Mouse (Mus musculus) hindbrain, embryonic 12.5 days (tissue): ENCODE measurements at regions not wholly inside any gene's neighbourhood (a gene's known extent, or its start where the extent isn't known, plus 50 kb on each side); places are given as distances from the start of the nearest gene placed in this dataset.

Source experiments
- ATAC-seq: fragments of 200-750 bp; cut with Nextera tagmentation; 2 replicates; pipeline ENCODE4 v1.8.0; 2017; ENCODE audit warnings: moderate TSS enrichment; ENCODE audit not compliant: low FRiP score
- H3K27ac ChIP-seq: fragments of 300-500 bp; sonication (generic); 2 replicates; pipeline ENCODE4 v1.5.1; 2016; ENCODE audit warnings: mild to moderate bottlenecking
- H3K27me3 ChIP-seq: fragments of 300-500 bp; sonication (generic); 2 replicates; pipeline ENCODE4 v1.6.1; 2016; ENCODE audit warnings: mild to moderate bottlenecking
- H3K36me3 ChIP-seq: fragments of 300-500 bp; sonication (generic); 2 replicates; pipeline ENCODE4 v1.6.1; 2016; ENCODE audit warnings: mild to moderate bottlenecking
- H3K4me1 ChIP-seq: fragments of 300-500 bp; sonication (generic); 2 replicates; pipeline ENCODE4 v1.6.1; 2016
- H3K4me2 ChIP-seq: fragments of 300-500 bp; sonication (generic); replicated peaks from 2 replicates; pipeline ENCODE4 v1.6.1; 2016; ENCODE audit warnings: mild to moderate bottlenecking
- H3K4me3 ChIP-seq: fragments of 300-500 bp; sonication (generic); 2 replicates; pipeline ENCODE4 v1.5.1; 2016; ENCODE audit warnings: mild to moderate bottlenecking
- H3K9ac ChIP-seq: fragments of 300-500 bp; sonication (generic); 2 replicates; pipeline ENCODE4 v1.6.1; 2016; ENCODE audit warnings: mild to moderate bottlenecking, moderate library complexity
- H3K9me3 ChIP-seq: fragments of 300-500 bp; sonication (generic); replicated peaks from 2 replicates; pipeline ENCODE4 v1.6.1; 2016; ENCODE audit warnings: mild to moderate bottlenecking
- WGBS: fragments of 180-500 bp; shearing (Covaris S2); methylation state at CpG from one replicate; pipeline ENCODE4 v1.1.7; 2016; 5-methylcytosine and 5-hydroxymethylcytosine counted together

- Histone ChIP-seq H3K27me3 (peaks cover 32% of the 10 kb centered on the region), H3K4me3 (no peak overlapping the region), H3K9me3 (no peaks in the 10 kb centered on the region), H3K36me3 (no peaks in the 10 kb centered on the region), H3K27ac (no peak overlapping the region), H3K4me1 (peaks cover 45% of the 10 kb centered on the region), H3K4me2 (no peak overlapping the region), H3K9ac (no peak overlapping the region)
- WGBS = 88% methylated on average over 8 of the region's 8 CpGs
- ATAC-seq = no peak
These were observed 161.8 kb upstream of the A530016L24Rik start for GRCm38 (mm10) chr12:112327411-112327810.

- Histone ChIP-seq H3K36me3 (no peaks in the 10 kb centered on the region), H3K27ac (peak overlapping the region; percentile 91), H3K27me3 (peaks cover 32% of the 10 kb centered on the region), H3K4me2 (peak overlapping the region; percentile 34; the same call in 1 of the 2 replicates), H3K9ac (0 out of 2 replicates have a peak overlapping the region, but pooled peaks have one; percentile 32), H3K4me1 (peaks cover 60% of the 10 kb centered on the region), H3K9me3 (no peaks in the 10 kb centered on the region), H3K4me3 (no peak overlapping the region)
- WGBS = 32% methylated on average over 8 of the region's 8 CpGs
- no peak for ATAC-seq
These were observed 160.3 kb upstream of the A530016L24Rik start for GRCm38 (mm10) chr12:112328809-112329575.

- Histone ChIP-seq H3K4me1 (peaks cover 67% of the 10 kb centered on the region), H3K9ac (peak overlapping the region; percentile 32; the same call in 1 of the 2 replicates), H3K4me2 (peak overlapping the region; percentile 34), H3K9me3 (no peaks in the 10 kb centered on the region), H3K27me3 (peaks cover 29% of the 10 kb centered on the region), H3K4me3 (no peak overlapping the region), H3K36me3 (no peaks in the 10 kb centered on the region), H3K27ac (peak overlapping the region; percentile 91)
- ATAC-seq = peak; percentile 60
- WGBS = 11% methylated on average over 18 of the region's 18 CpGs
These were observed 159.4 kb upstream of the A530016L24Rik start for GRCm38 (mm10) chr12:112329701-112330301.

GRCm38 (mm10) chr12:112330557-112330956 lies 158.7 kb upstream of the A530016L24Rik start:
- Histone ChIP-seq H3K27me3 (peaks cover 24% of the 10 kb centered on the region; the same call in 1 of the 2 replicates), H3K4me3 (no peak overlapping the region), H3K9ac (no peak overlapping the region), H3K9me3 (no peaks in the 10 kb centered on the region), H3K4me2 (peak overlapping the region; percentile 34; the same call in 1 of the 2 replicates), H3K4me1 (peaks cover 74% of the 10 kb centered on the region), H3K27ac (peak overlapping the region; percentile 91), H3K36me3 (no peaks in the 10 kb centered on the region)
- 47% methylated on average over 5 of the region's 5 CpGs for WGBS
- no peak for ATAC-seq

- no peak overlapping the region for H3K4me3 ChIP-seq
- no peak overlapping the region for H3K9ac ChIP-seq
- H3K27ac ChIP-seq = peak overlapping the region; percentile 91
- ATAC-seq = no peak
- H3K4me2 ChIP-seq = no peak overlapping the region
- H3K27me3 ChIP-seq = peaks cover 26% of the 10 kb centered on the region; the same call in 1 of the 2 replicates
- no peaks in the 10 kb centered on the region for H3K36me3 ChIP-seq
- WGBS = 60% methylated on average over 16 of the region's 16 CpGs
- peaks cover 79% of the 10 kb centered on the region for H3K4me1 ChIP-seq
- no peaks in the 10 kb centered on the region for H3K9me3 ChIP-seq
These were observed 158.2 kb upstream of the A530016L24Rik start for GRCm38 (mm10) chr12:112331061-112331460.

GRCm38 (mm10) chr12:112333125-112334079 lies 155.8 kb upstream of the A530016L24Rik start:
- Histone ChIP-seq H3K36me3 (no peaks in the 10 kb centered on the region), H3K4me2 (0 out of 2 replicates have a peak overlapping the region, but pooled peaks have one; percentile 19), H3K27ac (peak overlapping the region; percentile 94), H3K27me3 (peaks cover 18% of the 10 kb centered on the region; the same call in 1 of the 2 replicates), H3K4me3 (no peak overlapping the region), H3K9me3 (no peaks in the 10 kb centered on the region), H3K4me1 (peaks cover 99% of the 10 kb centered on the region), H3K9ac (no peak overlapping the region)
- WGBS = 21% methylated on average over 19 of the region's 19 CpGs
- ATAC-seq = peak; percentile 68

- Histone ChIP-seq H3K27ac (peak overlapping the region; percentile 94), H3K9ac (no peak overlapping the region), H3K27me3 (peaks cover 11% of the 10 kb centered on the region; the same call in 1 of the 2 replicates), H3K4me3 (no peak overlapping the region), H3K4me1 (peaks cover 91% of the 10 kb centered on the region), H3K4me2 (no peak overlapping the region), H3K9me3 (no peaks in the 10 kb centered on the region), H3K36me3 (no peaks in the 10 kb centered on the region)
- 38% methylated on average over 20 of the region's 20 CpGs for WGBS
- ATAC-seq = no peak
These were observed 155.0 kb upstream of the A530016L24Rik start for GRCm38 (mm10) chr12:112334106-112334855.

GRCm38 (mm10) chr12:112335641-112336040 lies 153.6 kb upstream of the A530016L24Rik start:
- peaks cover 11% of the 10 kb centered on the region; the same call in 1 of the 2 replicates for H3K27me3 ChIP-seq
- peak overlapping the region; percentile 94 for H3K27ac ChIP-seq
- H3K36me3 ChIP-seq = no peaks in the 10 kb centered on the region
- no peak overlapping the region for H3K4me3 ChIP-seq
- H3K4me1 ChIP-seq = peaks cover 86% of the 10 kb centered on the region
- no peak for ATAC-seq
- H3K9me3 ChIP-seq = no peaks in the 10 kb centered on the region
- no peak overlapping the region for H3K4me2 ChIP-seq
- H3K9ac ChIP-seq = 0 out of 2 replicates have a peak overlapping the region, but pooled peaks have one; percentile 27
- WGBS = 53% methylated on average over 7 of the region's 7 CpGs

GRCm38 (mm10) chr12:112336691-112337295 lies 152.5 kb upstream of the A530016L24Rik start:
- Histone ChIP-seq H3K9ac (no peak overlapping the region), H3K9me3 (no peaks in the 10 kb centered on the region), H3K4me3 (no peak overlapping the region), H3K4me2 (no peak overlapping the region), H3K27me3 (peaks cover 11% of the 10 kb centered on the region; the same call in 1 of the 2 replicates), H3K4me1 (peaks cover 78% of the 10 kb centered on the region), H3K27ac (peak overlapping the region; percentile 94), H3K36me3 (no peaks in the 10 kb centered on the region)
- 87% methylated on average over 9 of the region's 9 CpGs for WGBS
- no peak for ATAC-seq

- no peak for ATAC-seq
- WGBS = 46% methylated on average over 11 of the region's 11 CpGs
- peak overlapping the region; percentile 94 for H3K27ac ChIP-seq
- no peak overlapping the region for H3K4me3 ChIP-seq
- H3K9ac ChIP-seq = no peak overlapping the region
- no peaks in the 10 kb centered on the region for H3K36me3 ChIP-seq
- peaks cover 72% of the 10 kb centered on the region for H3K4me1 ChIP-seq
- no peaks in the 10 kb centered on the region for H3K9me3 ChIP-seq
- no peak overlapping the region for H3K4me2 ChIP-seq
- peaks cover 7% of the 10 kb centered on the region; the same call in 1 of the 2 replicates for H3K27me3 ChIP-seq
These were observed 151.8 kb upstream of the A530016L24Rik start for GRCm38 (mm10) chr12:112337443-112337842.

GRCm38 (mm10) chr12:112338976-112339375 lies 150.3 kb upstream of the A530016L24Rik start:
- ATAC-seq = no peak
- Histone ChIP-seq H3K36me3 (no peaks in the 10 kb centered on the region), H3K4me1 (peaks cover 61% of the 10 kb centered on the region), H3K9ac (no peak overlapping the region), H3K9me3 (no peaks in the 10 kb centered on the region), H3K4me3 (no peak overlapping the region), H3K27me3 (peaks cover 7% of the 10 kb centered on the region; the same call in 1 of the 2 replicates), H3K4me2 (no peak overlapping the region), H3K27ac (no peak overlapping the region)
- 75% methylated on average over 15 of the region's 15 CpGs for WGBS
